Mouse (Mus musculus): ENCODE measurements around the gene Gm11084.

Gm11084 gene

DNA sequence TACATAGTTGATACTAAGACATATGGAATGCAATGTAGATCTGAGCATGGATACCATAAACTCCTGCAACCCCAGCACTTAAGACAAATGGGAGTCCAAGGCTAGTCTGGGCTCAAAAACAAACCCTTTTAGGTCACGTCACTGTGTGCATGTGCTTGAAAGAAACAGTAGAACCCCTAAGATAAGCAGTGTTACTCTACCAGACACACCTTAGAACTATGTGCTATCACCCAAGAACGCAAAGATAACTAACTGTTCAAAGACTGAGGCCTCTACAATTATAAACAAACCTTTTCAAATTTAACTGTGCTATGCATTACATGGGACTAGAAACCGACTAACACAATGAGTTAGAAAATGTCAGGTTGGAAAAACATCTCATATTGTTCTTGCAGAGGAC, 33.5 kb downstream of the Gm11084 start:
- no peak for DNase-seq (ENCODE audit: low read depth, low spot score)

DNA sequence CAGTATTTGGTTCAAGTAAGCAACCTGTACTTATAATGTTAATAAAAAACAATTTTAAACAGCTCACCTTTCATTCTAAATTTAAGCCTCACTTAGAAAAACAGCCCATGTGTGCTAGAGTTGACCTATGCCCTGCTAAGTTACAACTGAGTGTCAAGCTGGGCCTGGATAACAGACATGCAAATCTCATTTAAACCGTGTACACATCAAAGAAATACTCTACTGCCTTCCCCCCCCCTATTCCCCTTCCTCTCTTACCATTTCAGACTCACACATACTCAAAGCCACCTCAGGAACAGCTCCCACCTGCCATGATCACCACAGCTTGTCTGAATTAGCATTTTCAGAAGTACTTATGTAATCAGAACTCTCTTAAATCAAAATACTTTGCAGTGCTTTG, 50.6 kb downstream of the Gm11084 start:
- DNase-seq (ENCODE audit: low read depth, low spot score) = no peak

DNA sequence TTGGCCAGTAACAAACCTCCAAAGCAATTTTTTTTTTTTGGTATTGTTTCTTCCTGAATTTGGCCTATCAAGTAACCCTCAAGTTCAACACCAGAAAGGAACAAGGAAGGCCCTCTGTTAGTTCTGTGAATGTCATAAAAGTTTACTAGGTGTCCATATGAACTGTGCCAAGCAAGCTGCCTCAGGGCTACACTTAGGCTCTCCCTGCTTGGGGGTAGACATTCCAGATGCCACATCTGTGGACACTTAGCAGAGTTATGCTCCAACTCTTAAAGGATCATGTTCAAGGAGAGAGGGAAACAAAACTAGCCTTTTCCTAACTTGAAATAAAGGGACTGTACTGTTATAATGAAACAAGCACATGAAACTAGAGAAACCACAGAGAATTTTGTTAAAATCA, 54.3 kb downstream of the Gm11084 start:
- no peak for DNase-seq (ENCODE audit: low read depth, low spot score)

DNA sequence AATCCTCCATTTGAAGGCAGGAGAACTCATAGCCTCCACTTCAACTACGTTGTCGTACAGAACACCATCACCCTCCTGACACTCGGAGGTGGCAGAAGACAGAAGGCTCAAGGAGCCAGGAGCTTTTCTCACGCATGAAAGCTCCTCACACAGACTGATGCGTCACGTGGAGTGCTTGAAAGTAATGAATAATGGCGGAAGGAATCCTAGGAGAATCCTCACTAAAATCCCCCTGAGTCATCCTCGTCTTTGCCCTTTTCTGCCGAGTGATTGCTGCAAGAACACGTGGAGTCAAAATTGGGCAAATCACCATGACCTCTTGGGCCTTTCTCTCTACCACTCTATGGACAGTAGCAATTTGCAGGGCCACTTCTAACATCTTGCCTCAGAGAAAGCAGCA, 61.5 kb downstream of the Gm11084 start:
- DNase-seq (ENCODE audit: low read depth, low spot score) = no peak
